Mouse (Mus musculus): ENCODE data around the gene Tnpo1.

GRCm38 (mm10) chr13:98948146-98948545, 22.0 kb upstream of the Tnpo1 start:
- TF ChIP-seq CTCF (IDR thresholded peaks at IDR 0.05; ENCODE audit: borderline replicate concordance, extremely low read depth, insufficient read depth, insufficient read length) (no peak), POLR2A (IDR thresholded peaks at IDR 0.05; ENCODE audit: borderline replicate concordance, extremely low read depth, insufficient read depth, insufficient read length, poor library complexity, severe bottlenecking) (no peak)
